Mouse (Mus musculus) gonadal fat pad, adult 2 months (tissue): ENCODE data around the gene Amn1. TPM values are rescaled to one million over a fixed set of nuclear protein-coding genes. Genes with fewer than 3 reads are reported as not detected.
"Not testable (repeated sequence)": the region's sequence is repeated elsewhere in the genome, so short reads cannot be mapped to it uniquely, and the experiment has no call there.

Source experiments
- DNase-seq: peaks from one replicate; pipeline ENCODE4 v3.0.0-alpha.2; 2012; ENCODE audit warnings: low read depth
- polyA plus RNA-seq: library from polyadenylated mRNA; depleted of rRNA; stranded (reverse); fragments of >200 nt; gene quantifications from 2 replicates; pipeline ENCODE4 v1.2.3, GENCODE M21; 2012

Gene Amn1
- polyA plus RNA-seq, 1 experiment: 10.0 TPM

GRCm38 (mm10) chr6:149154116-149155030 lies 34.1 kb downstream of the Amn1 start:
- no peak for DNase-seq

- no peak for DNase-seq
Measured at GRCm38 (mm10) chr6:149153473-149154115, 34.9 kb downstream of the Amn1 start.

- no peak for DNase-seq
Measured at GRCm38 (mm10) chr6:149152119-149152518, 36.4 kb downstream of the Amn1 start.

GRCm38 (mm10) chr6:149148436-149149229 lies 39.9 kb downstream of the Amn1 start:
- no peak for DNase-seq

- DNase-seq: no peak
Measured at GRCm38 (mm10) chr6:149145143-149145542, 43.4 kb downstream of the Amn1 start.

- no peak for DNase-seq
Measured at GRCm38 (mm10) chr6:149141393-149142173, 46.9 kb downstream of the Amn1 start.

- DNase-seq: no peak
Measured at GRCm38 (mm10) chr6:149139471-149139870, 49.0 kb downstream of the Amn1 start, which contains the start of gene Etfbkmt. TSS of gene Etfbkmt (plus strand) at chr6:149139849.

- DNase-seq: no peak
Measured at GRCm38 (mm10) chr6:149139011-149139410, 49.5 kb downstream of the Amn1 start.

GRCm38 (mm10) chr6:149137936-149138335 lies 50.6 kb downstream of the Amn1 start:
- no peak for DNase-seq

GRCm38 (mm10) chr6:149135631-149136030 lies 52.9 kb downstream of the Amn1 start:
- DNase-seq: no peak

GRCm38 (mm10) chr6:149134391-149135150 lies 53.9 kb downstream of the Amn1 start:
- DNase-seq: no peak

- DNase-seq: no peak
Measured at GRCm38 (mm10) chr6:149132311-149133077, 56.0 kb downstream of the Amn1 start.

GRCm38 (mm10) chr6:149131111-149131510 lies 57.4 kb downstream of the Amn1 start:
- DNase-seq: no peak

GRCm38 (mm10) chr6:149129870-149130269 lies 58.6 kb downstream of the Amn1 start, which contains the start of gene Gm10203:
TSS of gene Gm10203 (plus strand) at chr6:149130170.
- DNase-seq: not testable (repeated sequence)

GRCm38 (mm10) chr6:149126675-149127074 lies 61.8 kb downstream of the Amn1 start:
- DNase-seq: no peak

- no peak for DNase-seq
Measured at GRCm38 (mm10) chr6:149123042-149123441, 65.5 kb downstream of the Amn1 start.

- DNase-seq: no peak
Measured at GRCm38 (mm10) chr6:149119853-149120252, 68.7 kb downstream of the Amn1 start.

GRCm38 (mm10) chr6:149118935-149119334 lies 69.6 kb downstream of the Amn1 start:
- no peak for DNase-seq

- no peak for DNase-seq
Measured at GRCm38 (mm10) chr6:149116992-149117391, 71.5 kb downstream of the Amn1 start.

- DNase-seq: no peak
Measured at GRCm38 (mm10) chr6:149108909-149109308, 79.6 kb downstream of the Amn1 start.
